Mouse (Mus musculus) spleen, adult 2 months (tissue): ENCODE data around the gene Sema4d.

Experiments
- CTCF ChIP-seq: fragments of 200-500 bp; IDR thresholded peaks from 2 replicates; pipeline ENCODE4 v1.5.1; 2011; ENCODE audit warnings: mild to moderate bottlenecking, inconsistent platforms; ENCODE audit not compliant: insufficient read depth, insufficient read length, insufficient replicate concordance; ENCODE audit errors: extremely low read depth
- POLR2A ChIP-seq: fragments of 200-500 bp; IDR thresholded peaks from 2 replicates; pipeline ENCODE4 v1.6.1; 2011; ENCODE audit warnings: low read depth, low read length, inconsistent platforms

DNA sequence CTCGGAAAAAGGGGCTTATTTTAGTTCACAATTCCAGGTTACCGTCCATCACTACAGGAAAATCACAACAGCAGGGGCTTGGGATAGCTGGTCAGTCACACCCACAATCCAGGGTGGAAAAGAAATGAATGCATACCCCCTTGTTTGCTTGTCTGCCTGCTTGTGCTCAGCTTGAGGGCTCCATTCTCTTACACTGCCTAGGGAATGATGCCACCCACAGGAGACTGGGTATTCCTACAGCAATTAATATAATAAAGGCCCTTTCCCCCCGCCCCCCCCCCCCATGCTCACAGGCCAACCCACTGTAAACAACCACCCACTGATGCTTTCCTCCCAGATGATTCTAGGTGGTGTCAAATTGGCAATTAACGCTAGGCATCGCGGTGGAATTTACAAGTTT is 38.9 kb upstream of the Sema4d start:
- no peak for TF ChIP-seq CTCF
- TF ChIP-seq POLR2A: no peak
